Mouse (Mus musculus) liver, postnatal 0 days (tissue): ENCODE data around the gene Pias4. TPM values are rescaled to one million over a fixed set of nuclear protein-coding genes. Genes with fewer than 3 reads are reported as not detected.

Experiments used
- ATAC-seq: fragments of 200-750 bp; cut with Nextera tagmentation; 2 replicates; pipeline ENCODE4 v1.8.0; 2017; ENCODE audit warnings: mild to moderate bottlenecking, moderate library complexity
- DNase-seq: peaks from one replicate; pipeline ENCODE4 v3.0.0-alpha.2; 2016
- H3K27ac ChIP-seq: fragments of 300-500 bp; sonication (generic); 2 replicates; pipeline ENCODE4 v1.5.1; 2014; ENCODE audit warnings: antibody characterized with exemption, moderate library complexity, mild to moderate bottlenecking, low read depth
- H3K27me3 ChIP-seq: fragments of 300-500 bp; sonication (generic); 2 replicates; pipeline ENCODE4 v1.6.1; 2014; ENCODE audit warnings: low read length, control low read depth, mixed read lengths; ENCODE audit not compliant: insufficient read depth
- H3K36me3 ChIP-seq: fragments of 300-500 bp; sonication (generic); replicated peaks from 2 replicates; pipeline ENCODE4 v1.6.1; 2014; ENCODE audit warnings: mild to moderate bottlenecking, control low read depth, low read length, moderate library complexity, mixed read lengths; ENCODE audit not compliant: insufficient read depth
- H3K4me1 ChIP-seq: fragments of 300-500 bp; sonication (generic); 2 replicates; pipeline ENCODE4 v1.6.1; 2014; ENCODE audit warnings: antibody characterized with exemption, mild to moderate bottlenecking, control low read depth; ENCODE audit not compliant: insufficient read depth
- H3K4me2 ChIP-seq: fragments of 300-500 bp; sonication (generic); 2 replicates; pipeline ENCODE4 v1.6.1; 2014; ENCODE audit warnings: low read depth, mild to moderate bottlenecking, low read length, moderate library complexity, mixed read lengths
- H3K4me3 ChIP-seq: fragments of 300-500 bp; sonication (generic); 2 replicates; pipeline ENCODE4 v1.5.1; 2014; ENCODE audit warnings: low read depth, low read length
- H3K9ac ChIP-seq: fragments of 300-500 bp; sonication (generic); replicated peaks from 2 replicates; pipeline ENCODE4 v1.6.1; 2014; ENCODE audit warnings: mild to moderate bottlenecking, moderate library complexity
- H3K9me3 ChIP-seq: fragments of 300-500 bp; sonication (generic); 2 replicates; pipeline ENCODE4 v1.6.1; 2016; ENCODE audit warnings: mild to moderate bottlenecking, control low read depth, low read length, mixed read lengths
- CTCF ChIP-seq: sonication (generic); IDR thresholded peaks from 2 replicates; pipeline ENCODE4 v1.5.1; 2016; ENCODE audit warnings: antibody characterized with exemption, low read depth
- EP300 ChIP-seq: IDR thresholded peaks from 2 replicates; pipeline ENCODE4 v1.6.1; 2016; ENCODE audit warnings: antibody characterized with exemption, low read depth, mild to moderate bottlenecking
- WGBS: fragments of 180-500 bp; shearing (Covaris S2); extraction: QIAGEN DNeasy Blood & Tissue Kit; methylation state at CpG from one replicate; pipeline ENCODE4 v1.1.7; 2014; ENCODE audit not compliant: insufficient replicate concordance; 5-methylcytosine and 5-hydroxymethylcytosine counted together
- polyA plus RNA-seq: library from polyadenylated mRNA; unstranded; fragments of >200 nt; fragmentation: Nextera tagmentation; extraction: Ambion mirVana; gene quantifications from 2 replicates; pipeline ENCODE4 v1.2.1, GENCODE M21; 2015

Pias4 gene
- polyA plus RNA-seq, 1 experiment from 2014 or later = 14.6 TPM

- no peaks in the 10 kb centered on the region for H3K9me3 ChIP-seq
- no peak overlapping the region for H3K27ac ChIP-seq
- 54% methylated on average over 8 of the region's 8 CpGs for WGBS
- DNase-seq (peak; percentile 41), ATAC-seq (peak; percentile 79)
- H3K4me3 ChIP-seq = no peak overlapping the region
- no peaks in the 10 kb centered on the region for H3K4me1 ChIP-seq
- H3K27me3 ChIP-seq = 0 out of 2 replicates have a peak, but pooled peaks cover 2% of the 10 kb centered on the region
- H3K36me3 ChIP-seq = no peaks in the 10 kb centered on the region
- peak; percentile 6; the same call in 1 of the 2 replicates for TF ChIP-seq CTCF
- TF ChIP-seq EP300 = no peak
- H3K9ac ChIP-seq = no peak overlapping the region
- no peak overlapping the region for H3K4me2 ChIP-seq
These were observed 35.4 kb upstream of the Pias4 start for GRCm38 (mm10) chr10:81202978-81203720.

GRCm38 (mm10) chr10:81201807-81202758 is 34.4 kb upstream of the Pias4 start, which contains the start of gene Nmrk2:
TSS of gene Nmrk2 (minus strand) at chr10:81202051.
- Histone ChIP-seq H3K9ac (no peak within 1 kb of the TSS), H3K4me2 (no peak within 1 kb of the TSS), H3K27ac (no peak within 1 kb of the TSS), H3K4me3 (no peak within 1 kb of the TSS), H3K9me3 (no peaks in the 10 kb centered on the region), H3K4me1 (no peaks in the 10 kb centered on the region), H3K27me3 (0 out of 2 replicates have a peak, but pooled peaks cover 2% of the 10 kb centered on the region), H3K36me3 (no peaks in the 10 kb centered on the region)
- ATAC-seq = no peak
- TF ChIP-seq EP300 (no peak), CTCF (no peak)
- no peak for DNase-seq
- WGBS = 66% methylated on average over 13 of the region's 13 CpGs

GRCm38 (mm10) chr10:81200605-81201287 is 33.0 kb upstream of the Pias4 start:
- Histone ChIP-seq H3K27ac (no peak overlapping the region), H3K36me3 (no peaks in the 10 kb centered on the region), H3K9me3 (no peaks in the 10 kb centered on the region), H3K27me3 (peaks cover 6% of the 10 kb centered on the region), H3K4me2 (no peak overlapping the region), H3K4me3 (no peak overlapping the region), H3K9ac (no peak overlapping the region), H3K4me1 (no peaks in the 10 kb centered on the region)
- TF ChIP-seq EP300 (no peak), CTCF (no peak)
- DNase-seq (no peak), ATAC-seq (no peak)
- 67% methylated on average over 20 of the region's 20 CpGs for WGBS

GRCm38 (mm10) chr10:81200141-81200540 is 32.4 kb upstream of the Pias4 start:
- peaks cover 11% of the 10 kb centered on the region for H3K27me3 ChIP-seq
- ATAC-seq (no peak), DNase-seq (no peak)
- H3K36me3 ChIP-seq = no peaks in the 10 kb centered on the region
- no peaks in the 10 kb centered on the region for H3K9me3 ChIP-seq
- no peak overlapping the region for H3K27ac ChIP-seq
- H3K4me3 ChIP-seq = no peak overlapping the region
- no peak overlapping the region for H3K4me2 ChIP-seq
- no peaks in the 10 kb centered on the region for H3K4me1 ChIP-seq
- WGBS = 80% methylated on average over 13 of the region's 13 CpGs
- TF ChIP-seq EP300 (no peak), CTCF (no peak)
- no peak overlapping the region for H3K9ac ChIP-seq

GRCm38 (mm10) chr10:81198990-81199389 is 31.3 kb upstream of the Pias4 start:
- no peaks in the 10 kb centered on the region for H3K36me3 ChIP-seq
- TF ChIP-seq EP300 = no peak
- TF ChIP-seq CTCF = no peak
- H3K4me2 ChIP-seq = no peak overlapping the region
- no peak overlapping the region for H3K27ac ChIP-seq
- H3K9ac ChIP-seq = no peak overlapping the region
- no peaks in the 10 kb centered on the region for H3K9me3 ChIP-seq
- no peak overlapping the region for H3K4me3 ChIP-seq
- H3K27me3 ChIP-seq = peaks cover 22% of the 10 kb centered on the region
- ATAC-seq = no peak
- WGBS = 80% methylated on average over 6 of the region's 6 CpGs
- peaks cover 7% of the 10 kb centered on the region for H3K4me1 ChIP-seq
- no peak for DNase-seq

- H3K36me3 ChIP-seq = no peaks in the 10 kb centered on the region
- H3K27ac ChIP-seq = no peak overlapping the region
- TF ChIP-seq EP300 (no peak), CTCF (peak; percentile 88)
- ATAC-seq = no peak
- DNase-seq = peak; percentile 59
- no peaks in the 10 kb centered on the region for H3K9me3 ChIP-seq
- H3K9ac ChIP-seq = no peak overlapping the region
- no peak overlapping the region for H3K4me2 ChIP-seq
- 3% methylated on average over 9 of the region's 9 CpGs for WGBS
- no peak overlapping the region for H3K4me3 ChIP-seq
- peaks cover 25% of the 10 kb centered on the region for H3K27me3 ChIP-seq
- peaks cover 12% of the 10 kb centered on the region for H3K4me1 ChIP-seq
These were observed 30.5 kb upstream of the Pias4 start for GRCm38 (mm10) chr10:81198230-81198629.
